Mouse (Mus musculus) heart, adult 2 months (tissue): ENCODE data around the gene Gm6217. TPM values are rescaled to one million over a fixed set of nuclear protein-coding genes. Genes with fewer than 3 reads are reported as not detected.

Source experiments
- DNase-seq, 2 experiments: peaks; one replicate each; pipeline ENCODE4 v3.0.0; 2021
- H3K27ac ChIP-seq: fragments of 200-600 bp; 2 replicates; pipeline ENCODE4 v1.8.1; 2022
- H3K27me3 ChIP-seq: fragments of 200-500 bp; 2 replicates; pipeline ENCODE4 v1.6.1; 2012; ENCODE audit warnings: mild to moderate bottlenecking, low read length, inconsistent platforms, mixed read lengths; ENCODE audit not compliant: control insufficient read depth, insufficient read depth
- H3K36me3 ChIP-seq: fragments of 200-500 bp; 2 replicates; pipeline ENCODE4 v1.6.1; 2012; ENCODE audit warnings: low read length, inconsistent platforms; ENCODE audit not compliant: control insufficient read depth, insufficient read depth
- H3K4me1 ChIP-seq: fragments of 200-500 bp; 2 replicates; pipeline ENCODE4 v1.6.1; 2011; ENCODE audit warnings: low read length; ENCODE audit not compliant: control insufficient read depth, insufficient read depth
- H3K4me3 ChIP-seq: fragments of 200-600 bp; 2 replicates; pipeline ENCODE4 v1.8.1; 2022
- H3K79me2 ChIP-seq: fragments of 200-500 bp; replicated peaks from 2 replicates; pipeline ENCODE4 v1.6.1; 2012; ENCODE audit warnings: mild to moderate bottlenecking, inconsistent platforms, low read length, moderate library complexity, mixed read lengths; ENCODE audit not compliant: control insufficient read depth, insufficient read depth
- H3K9ac ChIP-seq: fragments of 200-500 bp; 2 replicates; pipeline ENCODE4 v1.6.1; 2012; ENCODE audit warnings: low read depth, mild to moderate bottlenecking, control low read depth, inconsistent platforms, low read length, mixed read lengths
- CTCF ChIP-seq: fragments of 200-600 bp; IDR thresholded peaks from 2 replicates; pipeline ENCODE4 v1.8.1; 2022; ENCODE audit warnings: antibody characterized with exemption, mild to moderate bottlenecking, moderate library complexity
- EP300 ChIP-seq: fragments of 200-500 bp; IDR thresholded peaks from 2 replicates; pipeline ENCODE4 v1.6.1; 2011; ENCODE audit warnings: low read depth, low read length, control low read depth; ENCODE audit not compliant: insufficient read depth
- POLR2A ChIP-seq: fragments of 200-500 bp; IDR thresholded peaks from 2 replicates; pipeline ENCODE4 v1.6.1; 2011; ENCODE audit warnings: mild to moderate bottlenecking, low read depth, low read length, control low read depth; ENCODE audit not compliant: insufficient read depth
- WGBS: fragments of 180-500 bp; shearing (Covaris S2); methylation state at CpG from one replicate; pipeline ENCODE4 v1.1.7; 2018; 5-methylcytosine and 5-hydroxymethylcytosine counted together
- intact Hi-C: fragments of 180-260 bp; cut with DNase I; formaldehyde crosslinking; loops from one replicate; pipeline ENCODE4 v1.15.1; 2025
- polyA plus RNA-seq: library from polyadenylated mRNA; depleted of rRNA; stranded (reverse); fragments of >200 nt; gene quantifications from 2 replicates; pipeline ENCODE4 v1.2.3, GENCODE M21; 2012; rRNA removed
- total RNA-seq, 2 experiments: library from RNA; stranded (reverse); gene quantifications; 2 replicates each; pipeline ENCODE4 v1.2.3; 2021

The Gm6217 gene
- total and polyA plus RNA-seq, 3 experiments: not detected

DNA sequence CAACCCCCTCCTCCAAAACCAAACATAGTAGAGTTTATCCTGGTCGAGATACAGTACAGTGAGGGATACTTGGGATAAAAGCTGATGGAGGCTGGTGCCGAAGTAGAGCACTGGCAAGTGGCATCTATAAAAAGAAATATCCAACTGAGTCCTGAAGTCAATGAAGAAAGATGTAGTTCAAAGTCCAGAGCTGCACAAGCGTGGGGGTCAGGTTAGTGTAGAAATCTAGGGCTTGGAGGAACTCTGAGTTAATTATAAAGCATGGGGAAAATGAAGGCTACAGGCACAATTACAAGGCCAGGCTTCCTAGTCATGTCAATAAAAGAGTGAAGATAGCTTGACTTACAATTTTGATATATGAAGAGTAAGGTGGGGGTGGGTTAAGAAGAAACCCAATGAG is 30.0 kb downstream of the Gm6217 start:
- H3K79me2 ChIP-seq: no peaks in the 10 kb centered on the region
- H3K27me3 ChIP-seq: no peaks in the 10 kb centered on the region
- H3K4me1 ChIP-seq: no peaks in the 10 kb centered on the region
- H3K9ac ChIP-seq: no peak overlapping the region
- 88% methylated on average over 3 of the region's 3 CpGs for WGBS
- H3K4me3 ChIP-seq: no peak overlapping the region
- TF ChIP-seq CTCF: no peak
- no peak for TF ChIP-seq POLR2A
- TF ChIP-seq EP300: no peak
- intact Hi-C loops: loop anchor here (5.0 kb wide), 1 partner anchor 104 kb away; no protein-coding TSS in a partner anchor
- DNase-seq: no peak
- H3K27ac ChIP-seq: no peak overlapping the region
- no peaks in the 10 kb centered on the region; the same call in 1 of the 2 replicates for H3K36me3 ChIP-seq

DNA sequence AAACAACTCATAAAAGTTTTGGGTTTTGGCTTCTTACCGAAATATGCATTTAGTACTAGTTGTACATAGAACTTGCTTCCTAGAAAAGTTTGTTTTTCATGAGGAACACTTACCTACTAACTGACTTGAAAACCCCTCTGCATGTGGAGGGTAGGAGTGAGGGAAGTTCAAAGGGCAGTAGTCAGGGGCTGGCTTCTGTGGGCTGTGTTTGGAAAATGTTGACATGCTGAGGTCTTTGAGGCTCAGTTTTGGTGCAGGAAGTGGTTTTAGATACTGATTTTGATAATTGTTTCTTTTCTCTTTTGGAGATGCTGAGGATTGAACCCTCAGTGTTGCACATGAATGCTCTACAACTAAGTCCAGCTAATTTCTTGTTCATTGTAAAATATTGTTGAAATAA is 30.6 kb downstream of the Gm6217 start:
- no peaks in the 10 kb centered on the region; the same call in 1 of the 2 replicates for H3K36me3 ChIP-seq
- 94% methylated on average over 1 of the region's 1 CpGs for WGBS

DNA sequence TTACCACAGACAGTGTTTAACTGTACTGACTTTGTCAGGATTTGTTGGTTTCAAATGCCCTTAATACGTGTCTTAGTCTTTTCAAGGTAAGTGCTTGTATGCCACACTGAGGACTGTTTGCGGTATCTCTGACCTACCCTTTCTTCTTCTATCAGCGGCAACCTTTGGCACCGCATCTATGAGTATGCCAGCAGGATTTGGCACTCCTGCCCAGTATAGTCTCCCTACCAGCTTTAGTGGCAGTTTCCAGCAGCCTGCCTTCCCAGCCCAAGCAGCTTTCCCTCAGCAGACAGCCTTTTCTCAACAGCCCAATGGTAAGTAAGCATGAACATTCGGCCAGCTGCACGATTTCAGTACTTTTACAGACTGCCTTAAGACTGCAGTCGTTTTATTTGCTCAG is 37.9 kb downstream of the Gm6217 start:
- no peak overlapping the region for H3K27ac ChIP-seq
- H3K79me2 ChIP-seq: no peaks in the 10 kb centered on the region
- no peaks in the 10 kb centered on the region for H3K4me1 ChIP-seq
- DNase-seq: no peak
- no peak overlapping the region for H3K9ac ChIP-seq
- TF ChIP-seq EP300 (no peak), POLR2A (no peak), CTCF (no peak)
- H3K36me3 ChIP-seq: peaks cover 3% of the 10 kb centered on the region
- no peaks in the 10 kb centered on the region for H3K27me3 ChIP-seq
- intact Hi-C loops: no loop called here
- H3K4me3 ChIP-seq: no peak overlapping the region
- WGBS: 80% methylated on average over 7 of the region's 7 CpGs

More for the DNA sequence above, 30.6 kb downstream of the Gm6217 start:
- Histone ChIP-seq H3K4me3 (no peak overlapping the region), H3K9ac (no peak overlapping the region), H3K27ac (no peak overlapping the region), H3K4me1 (no peaks in the 10 kb centered on the region), H3K79me2 (no peaks in the 10 kb centered on the region), H3K27me3 (no peaks in the 10 kb centered on the region)
- intact Hi-C loops: loop anchor here (5.0 kb wide), 1 partner anchor 103 kb away; no protein-coding TSS in a partner anchor
- no peak for DNase-seq
- TF ChIP-seq CTCF (no peak), POLR2A (no peak), EP300 (no peak)

Other genes with a start within 250 kb of the Gm6217 start
- 100 to 1,000 TPM; 161 to 168 TPM for gene Mff, start 206.5 kb downstream of the Gm6217 start, total RNA-seq
- gene Mff, start 206.5 kb downstream of the Gm6217 start, polyA plus RNA-seq: 74.6 and 167 TPM in 2 replicates
- gene Tm4sf20, start 162.9 kb downstream of the Gm6217 start, total RNA-seq: not detected
- gene Tm4sf20, start 162.9 kb downstream of the Gm6217 start, polyA plus RNA-seq: not detected in 2 replicates
- not detected for gene Gm47791, start 160.2 kb downstream of the Gm6217 start, total RNA-seq
- gene Gm47791, start 160.2 kb downstream of the Gm6217 start, polyA plus RNA-seq: not detected in 2 replicates
- 10 to 100 TPM; 27.9 to 29.8 TPM for gene Agfg1, start 91.9 kb downstream of the Gm6217 start, total RNA-seq
- 28.2 and 47.5 TPM in 2 replicates for gene Agfg1, start 91.9 kb downstream of the Gm6217 start, polyA plus RNA-seq
- not detected for gene A030005L19Rik, start 18.1 kb downstream of the Gm6217 start, total RNA-seq
- 0.53 and 0.76 TPM in 2 replicates for gene A030005L19Rik, start 18.1 kb downstream of the Gm6217 start, polyA plus RNA-seq
- not detected for gene A030014E15Rik, start 6.5 kb downstream of the Gm6217 start, total RNA-seq
- not detected in 2 replicates for gene A030014E15Rik, start 6.5 kb downstream of the Gm6217 start, polyA plus RNA-seq
- not detected for gene A030003K21Rik, start 12.0 kb upstream of the Gm6217 start, total RNA-seq
- gene A030003K21Rik, start 12.0 kb upstream of the Gm6217 start, polyA plus RNA-seq: not detected in 2 replicates
- gene Gm7544, start 24.6 kb upstream of the Gm6217 start, total RNA-seq: not detected
- gene Gm7544, start 24.6 kb upstream of the Gm6217 start, polyA plus RNA-seq: not detected in 2 replicates
- gene Gm47955, start 28.9 kb upstream of the Gm6217 start, total RNA-seq: not detected
- gene Gm47955, start 28.9 kb upstream of the Gm6217 start, polyA plus RNA-seq: not detected in 2 replicates
- gene Gm47959, start 69.1 kb upstream of the Gm6217 start, total RNA-seq: not detected
- not detected in 2 replicates for gene Gm47959, start 69.1 kb upstream of the Gm6217 start, polyA plus RNA-seq
- gene Slc19a3, start 107.0 kb upstream of the Gm6217 start, total RNA-seq: under 1 TPM; 0.20 to 0.39 TPM
- 0.66 and 1.00 TPM in 2 replicates for gene Slc19a3, start 107.0 kb upstream of the Gm6217 start, polyA plus RNA-seq
- not detected for gene Krtap28-10, start 111.1 kb upstream of the Gm6217 start, total RNA-seq
- not detected in 2 replicates for gene Krtap28-10, start 111.1 kb upstream of the Gm6217 start, polyA plus RNA-seq
- gene Gm47969, start 113.5 kb upstream of the Gm6217 start, total RNA-seq: not detected
- gene Gm47969, start 113.5 kb upstream of the Gm6217 start, polyA plus RNA-seq: not detected in 2 replicates
- not detected for gene A030005K14Rik, start 128.0 kb upstream of the Gm6217 start, total RNA-seq
- not detected in 2 replicates for gene A030005K14Rik, start 128.0 kb upstream of the Gm6217 start, polyA plus RNA-seq
- not detected for gene Krtap28-13, start 129.5 kb upstream of the Gm6217 start, total RNA-seq
- gene Krtap28-13, start 129.5 kb upstream of the Gm6217 start, polyA plus RNA-seq: not detected in 2 replicates
- not detected for gene Ccl20, start 185.4 kb upstream of the Gm6217 start, total RNA-seq
- 0.20 TPM in 1 of 2 replicates, not detected in the other for gene Ccl20, start 185.4 kb upstream of the Gm6217 start, polyA plus RNA-seq
- gene Daw1, start 228.4 kb upstream of the Gm6217 start, total RNA-seq: not detected
- gene Daw1, start 228.4 kb upstream of the Gm6217 start, polyA plus RNA-seq: 0.08 TPM in 1 of 2 replicates, not detected in the other